Mouse (Mus musculus) B cell, adult 2 months (primary cell): Measurements from ENCODE around the gene Emsy.

ENCODE experiments used
- DNase-seq, 2 experiments: peaks; one replicate each; pipeline ENCODE4 v3.0.0; 2022

Emsy gene

DNA sequence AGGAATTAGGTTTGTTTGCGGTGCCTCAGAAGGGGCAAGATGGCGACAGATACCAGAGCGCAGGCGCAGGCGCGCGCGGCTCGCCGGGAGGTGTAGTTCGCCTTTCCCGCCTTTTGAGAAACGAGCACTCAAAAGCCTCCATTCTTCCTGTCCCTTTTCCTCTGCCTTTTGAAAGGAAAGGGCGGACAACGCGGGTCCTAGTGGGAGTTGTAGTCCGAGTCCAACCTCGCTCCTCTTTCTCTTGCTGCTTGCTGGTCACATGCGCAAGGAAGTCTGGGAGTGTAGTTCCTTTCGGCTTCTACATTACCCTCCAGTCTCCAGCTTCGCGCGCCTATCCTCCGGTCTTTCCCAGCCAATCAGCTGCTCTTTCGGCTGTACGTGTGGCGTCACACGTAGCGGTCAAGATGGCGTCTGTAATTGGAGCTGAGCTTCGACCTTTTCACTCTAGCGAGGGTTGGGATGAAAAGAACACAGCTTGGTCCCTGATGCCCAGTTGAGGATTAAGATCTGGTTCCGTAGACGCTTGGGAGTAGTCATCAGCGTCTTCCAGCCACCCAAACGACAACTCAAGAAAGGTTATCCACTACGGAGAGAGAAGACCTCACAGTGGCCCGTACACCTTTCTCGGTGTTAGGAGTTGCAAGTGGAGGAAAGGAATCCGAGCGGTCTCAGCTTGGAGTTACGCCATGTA is at the start of gene Emsy:
Gene Emsy (minus strand): TSS at position 253 of the 691 bp plus-strand sequence.
- DNase-seq: peak; percentile 88 to 90

DNA sequence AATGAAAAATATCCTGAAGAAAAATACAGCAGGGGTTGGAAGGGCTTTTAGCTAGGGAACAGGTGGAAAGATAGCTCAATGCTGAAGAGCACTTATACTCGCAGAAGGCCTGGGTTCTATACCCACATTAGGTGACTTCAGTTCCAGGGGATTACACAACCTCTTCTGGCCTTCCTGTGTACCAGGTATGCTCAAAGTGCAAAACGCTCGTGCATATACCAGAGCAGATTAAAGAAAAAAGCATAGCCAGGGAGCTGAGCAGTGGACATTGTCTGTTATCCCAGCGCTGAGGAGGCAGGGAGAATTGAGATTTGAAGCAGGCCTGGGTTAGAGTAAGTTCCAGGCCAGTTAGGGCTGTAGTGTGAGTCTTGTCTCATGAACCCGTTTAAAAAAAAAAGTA is 47.7 kb upstream of the Emsy start:
- DNase-seq: no peak

DNA sequence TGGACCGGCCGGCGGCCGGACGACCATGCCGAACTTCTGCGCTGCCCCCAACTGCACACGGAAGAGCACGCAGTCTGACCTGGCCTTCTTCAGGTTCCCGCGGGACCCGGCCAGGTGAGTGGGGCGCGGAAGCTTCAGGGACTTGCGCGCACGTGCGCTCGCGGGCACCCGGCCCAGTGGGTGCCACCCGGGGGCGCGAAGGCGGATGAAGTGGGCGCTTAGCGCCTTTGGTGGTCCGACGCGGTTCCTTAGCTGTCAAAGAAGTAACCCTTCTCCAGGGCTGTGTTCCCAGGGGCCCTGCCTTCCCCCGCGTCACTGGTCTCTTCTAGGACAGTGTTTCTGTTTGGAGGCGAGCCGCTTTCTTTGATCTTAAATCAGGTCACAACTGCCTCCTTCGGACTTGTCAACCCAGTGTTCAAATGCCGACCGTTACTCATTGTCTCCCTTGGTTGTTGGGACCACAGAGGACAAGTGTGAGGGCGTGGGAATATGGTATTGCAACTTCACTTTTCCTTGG is 46.8 kb upstream of the Emsy start:
- peak; percentile 55 to 56 for DNase-seq

DNA sequence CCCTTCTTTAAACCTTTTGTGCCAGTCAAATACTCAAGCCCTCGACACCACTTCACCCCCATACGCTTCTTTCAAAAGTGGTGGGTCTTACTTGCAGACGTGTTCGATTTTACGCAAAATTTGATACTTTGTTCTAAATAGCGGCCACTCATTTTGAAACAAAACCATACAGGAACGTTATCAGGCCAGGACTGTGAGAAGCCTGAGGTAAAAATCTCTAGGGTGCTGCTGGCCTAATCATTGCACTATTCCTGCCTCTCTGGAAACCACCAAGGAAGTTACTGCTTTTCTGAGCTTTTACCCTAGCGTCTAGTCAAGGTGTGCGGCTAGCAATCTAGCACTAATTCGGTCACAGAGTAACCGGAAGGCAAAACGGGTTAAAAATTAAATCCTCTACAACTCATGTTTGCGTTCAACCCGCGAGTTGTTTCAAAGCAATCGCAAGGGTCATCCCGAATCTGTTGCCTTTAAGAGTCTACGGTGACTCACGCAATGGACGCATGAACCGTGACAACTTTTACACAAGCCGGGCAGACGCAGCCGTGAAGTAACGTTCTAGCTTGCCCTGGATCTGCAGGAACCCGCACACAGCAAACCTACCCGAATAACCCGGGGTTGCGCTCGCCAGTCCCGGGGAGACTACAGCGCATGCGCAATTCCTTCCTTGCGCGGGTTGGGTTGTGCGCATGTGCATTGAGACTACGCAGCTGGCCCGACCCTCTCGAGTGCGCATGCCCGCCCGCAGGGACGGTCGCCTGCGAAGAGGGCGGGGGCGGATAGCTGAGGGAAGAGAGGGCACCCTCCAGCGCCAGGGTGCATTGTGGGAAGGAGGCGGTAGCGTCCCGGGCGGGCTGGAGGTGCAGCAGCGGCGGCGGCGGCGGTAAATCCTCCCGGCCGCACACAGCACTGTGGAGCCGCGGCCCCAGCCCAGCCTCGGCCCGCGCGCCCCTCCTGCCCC is 46.0 kb upstream of the Emsy start, which contains the start of gene Thap12:
Gene Thap12 (plus strand): TSS at position 821 of the 958 bp plus-strand sequence.
- DNase-seq: peak; percentile 98

DNA sequence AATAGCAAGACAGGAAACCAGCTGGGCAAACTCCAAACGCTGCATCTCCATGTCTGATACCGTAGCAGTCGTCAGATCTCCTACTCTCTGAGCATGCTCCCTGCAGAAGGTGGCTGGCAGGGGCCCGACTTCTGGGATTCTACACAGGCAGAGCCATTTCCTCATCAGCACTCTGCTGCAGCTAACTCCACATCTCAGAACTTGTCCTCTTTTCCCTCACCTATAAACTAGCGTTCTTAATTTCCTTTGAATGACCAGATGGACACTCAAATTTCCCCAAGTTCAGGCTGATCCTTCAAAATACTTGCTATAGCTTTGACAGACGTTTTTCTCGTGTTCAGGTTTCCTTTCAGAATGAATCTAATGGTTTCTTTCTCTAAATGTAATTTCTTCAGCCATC is 45.2 kb upstream of the Emsy start:
- no peak for DNase-seq

DNA sequence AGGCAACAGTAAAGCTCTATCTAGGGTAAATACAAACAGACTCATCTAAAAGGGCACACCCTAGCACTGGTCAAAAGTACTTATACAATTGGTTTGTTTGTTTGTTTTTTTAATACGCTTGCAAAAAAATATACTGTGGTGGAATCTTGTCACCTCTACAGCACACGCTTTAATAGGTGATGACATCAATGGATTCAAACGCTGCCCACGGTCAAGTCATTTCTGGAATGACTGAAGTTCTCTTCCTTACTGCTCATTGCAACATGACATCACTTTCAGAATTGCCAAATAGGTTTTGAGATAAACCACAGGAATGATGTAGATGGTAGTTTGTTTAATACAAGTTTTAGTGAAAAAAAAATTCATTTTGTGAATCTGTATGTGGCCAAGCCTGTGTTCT is 42.0 kb upstream of the Emsy start:
- DNase-seq: no peak

DNA sequence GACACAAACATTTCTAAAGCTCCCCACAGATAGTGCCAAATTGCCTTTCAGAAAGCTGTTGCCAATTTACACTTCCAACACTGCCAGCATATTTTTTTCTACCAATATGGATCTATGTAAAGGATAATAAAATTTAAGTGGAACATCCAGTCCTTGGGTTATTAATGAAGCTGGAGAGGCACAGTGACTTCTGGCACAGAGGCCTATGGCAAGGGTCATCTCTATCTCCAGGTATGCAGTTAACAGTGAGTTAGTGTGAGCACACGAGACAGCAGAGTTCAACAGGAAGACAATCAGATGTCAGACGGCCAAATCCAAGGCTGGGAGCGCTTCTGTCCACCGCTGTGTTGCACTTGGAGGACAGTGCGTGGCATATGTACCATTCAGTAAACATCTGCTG is 41.5 kb upstream of the Emsy start:
- no peak for DNase-seq

DNA sequence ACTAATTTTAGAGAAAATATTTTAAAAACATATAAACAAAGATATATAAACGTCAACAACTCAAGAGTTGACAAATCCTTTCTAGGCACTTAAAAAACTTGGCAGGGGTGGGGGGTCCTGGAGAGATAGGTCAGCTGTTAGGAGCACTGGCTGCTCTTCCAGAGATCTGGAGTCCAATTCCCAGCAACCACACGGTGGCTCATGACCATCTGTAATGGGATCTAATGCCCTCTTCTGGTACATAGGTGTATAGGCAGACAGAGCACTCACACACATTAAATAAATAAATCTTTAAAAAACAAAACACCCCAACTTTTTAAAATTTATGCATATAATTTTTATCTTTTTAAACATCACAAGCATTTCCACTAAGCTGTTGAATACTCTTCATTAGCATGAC is 40.9 kb upstream of the Emsy start:
- DNase-seq: no peak

DNA sequence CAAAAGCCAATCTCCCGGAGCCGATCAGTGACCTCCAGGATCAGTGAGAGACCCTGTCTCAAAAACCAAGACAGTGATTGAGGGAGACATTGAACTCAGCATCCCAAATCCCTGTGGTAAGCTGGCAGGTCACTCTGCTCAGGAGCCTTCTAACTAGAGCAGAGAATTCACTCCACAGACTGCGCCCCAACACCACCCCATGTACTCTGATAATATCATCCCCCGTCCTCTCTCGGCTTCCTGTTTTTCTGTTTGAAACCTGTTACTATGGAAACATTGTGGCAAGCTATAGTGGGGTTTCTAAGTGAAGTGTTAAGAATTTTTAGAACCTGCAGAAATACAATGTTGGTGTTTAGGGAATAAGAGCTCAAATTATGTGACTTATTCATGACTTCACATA is 37.5 kb upstream of the Emsy start:
- peak; percentile 75 to 80 for DNase-seq

DNA sequence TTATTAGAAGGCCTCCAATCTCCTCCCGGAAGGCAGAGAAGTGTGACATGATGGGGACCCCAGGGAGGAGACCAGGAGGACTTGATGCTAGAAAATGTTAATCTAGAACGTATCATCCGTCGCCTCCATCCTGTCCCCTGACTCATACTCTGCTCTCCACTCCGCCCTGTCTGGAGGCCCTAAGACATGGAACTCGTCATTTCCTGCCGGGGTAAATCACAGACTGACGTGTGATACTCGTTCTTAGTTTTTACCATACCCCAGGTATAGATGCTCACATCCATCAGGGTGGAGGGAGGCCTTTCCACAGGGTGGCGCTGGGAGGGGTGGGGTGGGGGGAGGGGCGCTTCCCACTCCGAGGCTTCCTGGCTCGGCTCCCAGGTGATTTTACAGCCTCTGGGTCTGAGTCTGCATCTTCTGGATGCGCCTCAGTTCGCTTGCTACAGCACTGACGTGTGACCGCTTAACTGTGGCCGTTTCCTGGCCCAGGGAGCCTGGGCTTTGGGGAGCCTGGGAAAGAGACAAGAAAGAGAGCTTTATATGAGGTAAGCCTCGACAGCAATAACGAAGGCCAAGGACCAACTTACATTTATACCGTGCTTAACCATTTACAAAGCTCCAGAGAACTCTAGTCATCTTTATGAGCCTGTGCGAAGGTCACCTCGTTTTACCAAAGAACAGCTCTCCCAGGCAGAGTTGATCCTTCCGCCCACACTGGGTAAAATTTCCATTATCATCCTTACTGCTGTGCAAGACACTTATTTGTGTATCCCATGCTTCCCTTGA is 36.4 kb upstream of the Emsy start:
- peak in 1 of 2 experiments; percentile 8 for DNase-seq

DNA sequence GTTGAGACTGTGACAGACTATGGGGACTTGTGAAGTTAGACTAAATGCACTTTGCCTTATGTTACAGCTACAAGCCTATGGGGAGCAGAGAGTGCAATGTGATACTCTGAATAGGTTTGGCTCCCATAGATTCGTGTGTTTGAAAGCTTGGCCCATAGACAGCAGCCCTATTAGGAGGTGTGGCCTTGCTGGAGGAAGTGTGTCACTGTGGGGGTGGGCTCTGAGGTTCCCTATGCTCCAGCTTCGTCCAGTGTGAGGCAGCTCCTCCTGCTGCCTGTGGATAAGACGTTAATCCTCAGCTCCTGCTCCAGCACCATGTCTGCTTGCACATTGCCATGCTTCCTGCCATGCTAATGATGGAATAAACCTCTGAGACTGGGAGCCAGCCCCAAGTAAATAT is 34.2 kb upstream of the Emsy start:
- DNase-seq: no peak

DNA sequence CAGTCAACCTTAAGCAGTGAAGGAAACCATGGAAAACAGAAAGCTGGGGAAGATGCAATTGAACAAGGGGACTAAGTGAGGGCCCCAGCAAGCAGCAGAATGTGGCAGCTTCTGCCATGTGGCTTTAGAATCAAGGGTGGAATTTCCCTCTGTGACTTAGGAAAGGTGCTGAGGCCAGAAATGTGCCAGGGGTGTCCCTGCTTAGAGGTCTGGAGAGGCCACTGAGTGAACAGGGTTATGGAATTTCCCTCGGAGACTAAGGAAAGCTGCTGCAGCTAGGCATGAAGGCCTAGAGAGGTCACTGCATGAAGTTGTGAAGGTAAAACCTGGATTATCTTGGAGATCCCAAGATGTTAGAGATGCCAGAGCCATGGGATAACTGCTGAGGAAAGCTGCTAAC is 33.5 kb upstream of the Emsy start:
- DNase-seq: no peak

DNA sequence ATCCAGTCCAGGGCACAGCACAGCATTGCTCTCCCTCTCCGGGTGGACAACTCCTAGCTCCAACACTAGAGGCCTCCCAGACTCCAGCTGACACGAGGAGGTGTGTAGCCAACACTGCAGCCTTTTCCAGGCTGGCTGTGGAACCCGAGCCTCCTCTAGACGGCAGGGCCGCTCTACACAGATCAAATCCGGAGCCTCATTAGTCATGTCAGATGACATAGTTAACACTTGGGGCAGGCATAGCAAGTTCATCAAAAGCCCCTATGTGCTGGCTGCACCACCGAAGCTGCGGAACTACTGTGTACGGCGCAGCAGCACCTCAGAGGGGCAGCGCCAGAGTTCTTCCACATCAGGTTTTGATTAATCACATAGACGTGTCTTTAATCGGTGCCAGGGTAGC is 29.3 kb upstream of the Emsy start:
- DNase-seq: no peak

DNA sequence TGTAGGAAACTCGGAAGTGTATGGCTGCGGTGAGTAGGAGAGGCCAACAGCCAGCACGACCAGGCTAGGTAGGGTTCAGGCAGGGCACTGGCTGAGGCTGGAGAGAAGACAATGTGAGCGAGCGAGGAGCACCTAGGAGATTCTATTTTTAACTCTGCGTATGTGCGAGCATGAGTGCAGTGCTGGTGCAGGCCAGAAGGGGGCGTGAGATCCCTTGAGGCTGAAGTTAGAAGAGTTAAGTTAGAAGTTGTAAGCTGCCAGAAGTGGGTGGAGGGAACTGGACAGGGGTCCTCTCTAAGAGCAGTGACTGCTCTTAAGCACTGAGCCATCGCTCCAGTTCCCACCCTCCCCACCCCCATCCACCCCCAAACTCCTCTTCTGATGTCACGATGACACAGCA is 26.2 kb upstream of the Emsy start:
- DNase-seq: peak in 1 of 2 experiments; percentile 16

DNA sequence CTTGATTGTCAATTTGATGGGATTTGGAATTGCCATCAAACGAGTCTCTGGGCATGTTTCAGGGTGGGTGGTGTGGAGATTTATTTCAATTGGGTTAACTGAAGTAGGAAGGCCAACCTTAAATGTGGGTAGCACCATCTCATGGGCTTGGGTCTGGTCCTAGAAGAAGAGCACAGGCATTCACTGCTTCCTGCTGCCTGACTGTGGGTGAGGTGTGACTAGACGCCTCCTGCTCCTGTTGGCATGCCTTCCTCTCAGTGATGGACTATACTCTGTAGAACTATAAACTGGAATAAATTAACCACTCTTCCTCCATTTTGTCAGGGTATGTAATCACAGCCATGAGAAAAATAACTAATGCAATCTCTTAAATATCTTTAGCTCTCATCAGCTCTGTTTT is 24.1 kb upstream of the Emsy start:
- DNase-seq: no peak

DNA sequence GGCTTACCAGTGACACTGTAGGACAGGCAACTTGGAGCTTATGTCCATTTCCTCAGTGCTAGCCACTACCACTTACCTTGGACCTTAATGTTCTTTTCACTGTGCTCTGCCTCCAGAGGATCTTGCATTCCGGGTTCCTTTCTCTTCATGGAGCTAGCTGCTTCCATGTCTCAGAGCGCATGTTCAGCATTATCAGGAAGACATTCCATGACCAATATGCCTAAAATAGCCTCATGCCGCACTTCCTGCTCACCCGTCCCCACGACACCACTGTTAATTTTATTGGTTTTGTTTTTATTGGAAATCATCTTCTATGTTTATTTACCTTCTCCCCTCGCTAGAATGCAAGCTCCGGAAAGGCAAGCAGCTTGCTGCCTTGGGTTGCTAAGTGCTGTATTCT is 21.9 kb upstream of the Emsy start:
- DNase-seq: no peak

DNA sequence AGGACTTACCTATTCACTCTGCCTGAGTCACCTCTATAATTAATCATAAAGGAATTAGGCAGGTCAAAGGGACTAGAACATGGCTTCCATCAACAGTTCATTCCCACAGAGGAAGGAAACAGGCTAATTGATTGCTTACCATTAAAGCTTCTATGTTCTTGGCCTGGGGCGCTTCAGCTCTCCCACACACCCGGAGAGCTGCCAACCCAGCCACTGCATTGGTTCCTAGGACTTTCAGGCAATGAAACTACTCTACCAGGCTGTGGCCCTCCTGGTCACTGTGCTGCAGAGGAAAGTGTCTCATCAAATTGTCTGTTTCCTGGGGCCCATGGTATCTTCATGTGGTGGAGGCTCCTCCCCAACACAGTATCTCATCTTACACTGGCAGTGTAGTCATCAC is 20.9 kb upstream of the Emsy start:
- DNase-seq: no peak

DNA sequence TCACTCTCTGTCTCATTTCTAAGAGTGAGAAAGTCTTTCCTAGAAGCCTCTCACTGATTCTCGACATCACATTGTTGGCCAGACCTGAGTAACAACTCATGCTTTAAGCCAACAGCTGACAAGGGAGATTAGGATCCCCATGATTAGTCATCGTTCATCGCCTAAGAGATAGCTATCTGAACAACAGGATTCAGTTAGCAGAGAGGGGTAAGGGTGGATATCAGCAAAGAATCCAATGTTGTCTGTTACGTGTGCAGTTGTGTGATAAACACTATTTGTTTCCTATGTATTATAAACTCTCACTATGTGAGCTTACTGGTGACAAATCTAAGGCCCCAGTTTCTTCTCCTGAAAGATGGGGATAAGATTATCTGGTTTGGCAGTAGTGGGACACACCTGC is 17.8 kb upstream of the Emsy start:
- DNase-seq: no peak

DNA sequence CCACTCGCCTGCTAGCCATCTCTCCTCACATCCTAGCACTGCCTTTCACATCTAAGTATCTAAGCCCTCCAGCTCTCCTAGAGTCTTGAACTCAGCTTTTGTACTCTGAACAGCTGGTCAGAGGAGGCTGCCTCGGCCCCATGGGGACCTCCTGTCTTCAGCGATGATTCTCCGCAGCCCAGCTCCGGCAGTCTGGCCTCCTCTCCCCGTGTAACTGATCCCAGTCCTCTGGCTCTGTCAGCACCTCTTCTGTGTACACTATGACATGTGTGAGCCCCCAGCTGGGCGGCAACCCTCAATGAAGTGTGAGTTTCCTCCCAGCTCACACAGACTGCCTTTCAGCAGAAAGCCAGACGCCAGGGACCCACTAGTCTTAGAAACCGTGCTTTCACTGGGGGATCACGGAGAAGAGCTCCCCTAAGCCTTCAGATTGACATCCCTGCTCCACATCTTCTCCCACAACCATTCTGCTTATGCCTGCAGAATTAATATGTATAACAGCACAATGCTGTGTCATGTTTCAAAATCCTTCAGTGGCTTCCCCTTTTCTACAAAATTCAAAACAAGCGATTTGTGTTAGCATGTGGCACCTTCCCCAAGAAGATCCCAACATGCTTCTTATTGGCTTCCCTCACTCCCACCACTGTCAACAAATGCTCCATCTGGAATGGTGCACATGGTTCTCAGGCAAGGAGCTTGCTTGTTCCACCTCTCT is 15.8 kb upstream of the Emsy start:
- no peak for DNase-seq

DNA sequence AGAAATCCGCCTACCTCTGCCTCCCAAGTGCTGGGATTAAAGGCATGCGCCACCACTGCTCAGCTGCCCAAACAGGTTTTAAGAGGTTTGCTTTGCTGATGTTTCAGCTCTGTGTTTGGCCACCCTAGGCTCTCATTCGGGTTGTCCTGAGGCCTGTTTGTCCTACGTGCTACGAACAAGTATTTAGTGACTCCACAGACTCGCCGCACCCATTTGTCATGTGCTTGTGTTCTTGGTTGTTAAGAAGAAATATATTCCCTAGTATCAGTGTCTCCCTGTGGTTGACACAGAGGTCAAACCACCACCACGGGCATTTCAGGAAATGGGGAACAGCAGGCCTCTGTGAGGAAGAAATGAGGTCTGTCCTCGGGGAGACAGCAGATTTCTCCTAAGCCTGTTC is 14.8 kb upstream of the Emsy start:
- DNase-seq: no peak

DNA sequence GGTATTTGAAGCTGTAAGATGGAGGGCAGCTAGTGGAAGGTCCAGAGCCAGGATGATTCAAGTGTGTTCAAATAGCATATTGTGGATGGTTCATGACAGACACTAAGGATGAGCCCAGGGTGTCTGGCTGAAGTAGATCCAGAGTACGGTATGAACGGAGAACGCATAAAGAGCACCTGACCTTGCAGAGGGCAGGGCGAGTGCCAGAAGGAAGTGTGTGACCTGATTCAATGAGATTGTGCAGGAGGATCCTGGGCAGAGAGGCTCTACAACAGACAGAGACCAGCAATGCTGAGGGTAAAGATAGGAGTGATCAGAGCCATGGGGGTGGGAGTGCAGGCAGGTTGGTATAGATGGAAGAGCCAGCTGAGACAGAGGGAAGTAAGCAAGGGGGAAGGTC is 14.2 kb upstream of the Emsy start:
- DNase-seq: no peak

DNA sequence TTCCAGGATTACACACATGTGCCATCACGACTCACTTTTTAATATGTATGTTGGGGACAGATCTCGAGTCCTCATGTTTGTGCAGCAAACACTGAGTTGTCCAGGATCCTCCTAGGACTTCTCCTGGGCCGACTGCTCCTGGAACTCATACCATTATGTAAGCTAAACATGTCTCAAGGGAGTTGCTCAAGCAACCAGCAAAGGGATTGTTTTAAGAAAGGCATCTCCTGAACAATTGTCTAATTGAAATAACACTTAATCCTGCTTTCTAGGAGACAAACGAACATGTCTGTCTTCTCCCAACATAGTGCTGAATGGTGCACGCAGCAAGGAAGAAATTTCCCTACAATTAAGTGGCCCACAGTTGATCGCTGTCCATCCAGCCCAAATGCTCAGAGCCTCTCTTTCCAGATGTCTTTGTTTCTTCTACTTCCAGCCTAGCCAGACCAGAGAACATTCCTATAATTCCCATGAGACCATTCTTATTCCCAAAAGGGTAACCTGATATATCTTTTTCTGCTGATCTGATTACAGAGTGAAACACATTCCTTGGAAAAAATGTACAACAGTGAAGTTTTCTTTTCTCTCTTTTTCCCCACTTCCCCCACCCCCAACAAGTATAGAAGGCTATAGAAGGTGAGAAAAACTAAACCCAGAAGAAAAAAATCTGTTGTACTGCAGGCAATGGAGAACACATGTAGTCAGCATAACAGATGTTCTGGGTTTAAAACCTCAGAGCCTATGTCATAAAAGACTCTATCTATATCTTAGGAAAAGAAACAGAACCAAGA is 11.6 kb upstream of the Emsy start:
- DNase-seq: no peak
